Mouse (Mus musculus) liver, embryonic 14.5 days (tissue): ENCODE data around the gene Rfc5. TPM values are rescaled to one million over a fixed set of nuclear protein-coding genes. Genes with fewer than 3 reads are reported as not detected.
"Not testable (repeated sequence)": the region's sequence is repeated elsewhere in the genome, so short reads cannot be mapped to it uniquely, and the experiment has no call there.

Experiments
- ATAC-seq: fragments of 200-750 bp; cut with Nextera tagmentation; 2 replicates; pipeline ENCODE4 v1.8.0; 2017; ENCODE audit warnings: moderate number of reproducible peaks, mild to moderate bottlenecking, moderate library complexity; ENCODE audit not compliant: insufficient read depth
- DNase-seq, 3 experiments: peaks; one replicate each; pipeline ENCODE4 v3.0.0-alpha.2; 2012 to 2013; ENCODE audit warnings: low read depth in 3 of 3, low spot score in 3 of 3
- H3K27ac ChIP-seq: fragments of 300-500 bp; sonication (generic); 2 replicates; pipeline ENCODE4 v1.5.1; 2014; ENCODE audit warnings: moderate library complexity, mild to moderate bottlenecking, control low read depth, inconsistent platforms
- H3K27me3 ChIP-seq: fragments of 300-500 bp; sonication (generic); 2 replicates; pipeline ENCODE4 v1.6.1; 2014; ENCODE audit warnings: mild to moderate bottlenecking, low read length, moderate library complexity; ENCODE audit not compliant: control insufficient read depth, insufficient read depth
- H3K36me3 ChIP-seq: fragments of 300-500 bp; sonication (generic); replicated peaks from 2 replicates; pipeline ENCODE4 v1.6.1; 2014; ENCODE audit warnings: low read depth; ENCODE audit not compliant: control insufficient read depth, insufficient read depth
- H3K4me1 ChIP-seq, 2 experiments: fragments of 200-500 bp in 1 of 2; fragments of 300-500 bp in 1 of 2; sonication (generic) in 1 of 2; replicated peaks; 2 replicates each; pipeline ENCODE4 v1.6.1; 2012 to 2014; ENCODE audit warnings: antibody characterized with exemption in 1 of 2, inconsistent platforms in 1 of 2, low read length in 1 of 2; ENCODE audit not compliant: control insufficient read depth in 2 of 2, insufficient read depth in 2 of 2
- H3K4me2 ChIP-seq: fragments of 300-500 bp; sonication (generic); 2 replicates; pipeline ENCODE4 v1.6.1; 2014; ENCODE audit warnings: low read depth, mild to moderate bottlenecking, control low read depth, moderate library complexity
- H3K4me3 ChIP-seq, 2 experiments: fragments of 200-500 bp in 1 of 2; fragments of 300-500 bp in 1 of 2; sonication (generic) in 1 of 2; 2 replicates each; pipeline ENCODE4 v1.5.1; 2012 to 2014; ENCODE audit warnings: low read depth in 2 of 2, low read length in 2 of 2, mild to moderate bottlenecking in 2 of 2, control low read depth in 1 of 2, inconsistent platforms in 1 of 2, moderate library complexity in 1 of 2; ENCODE audit not compliant: insufficient read depth in 1 of 2
- H3K9ac ChIP-seq: fragments of 300-500 bp; sonication (generic); replicated peaks from 2 replicates; pipeline ENCODE4 v1.6.1; 2014; ENCODE audit warnings: mild to moderate bottlenecking, control low read depth, moderate library complexity
- H3K9me3 ChIP-seq: fragments of 300-500 bp; sonication (generic); 2 replicates; pipeline ENCODE4 v1.6.1; 2016; ENCODE audit warnings: low read length, mixed read lengths; ENCODE audit not compliant: control insufficient read depth
- CTCF ChIP-seq: IDR thresholded peaks from 2 replicates; pipeline ENCODE4 v1.5.1; 2016; ENCODE audit warnings: antibody characterized with exemption, low read depth, control low read depth
- EP300 ChIP-seq: IDR thresholded peaks from 2 replicates; pipeline ENCODE4 v1.6.1; 2016; ENCODE audit warnings: antibody characterized with exemption, low read depth
- WGBS: fragments of 180-500 bp; shearing (Covaris S2); extraction: QIAGEN DNeasy Blood & Tissue Kit; methylation state at CpG from one replicate; pipeline ENCODE4 v1.1.7; 2014; ENCODE audit not compliant: insufficient replicate concordance; 5-methylcytosine and 5-hydroxymethylcytosine counted together
- polyA plus RNA-seq, 2 experiments: library from polyadenylated mRNA; depleted of rRNA in 1 of 2; stranded (reverse) in 1 of 2; unstranded in 1 of 2; fragments of >200 nt; fragmentation: Nextera tagmentation in 1 of 2; extraction: Ambion mirVana in 1 of 2; gene quantifications; 2 replicates each; pipeline versions ENCODE4 v1.2.1 to v1.2.3; 2012 to 2014

Gene Rfc5
- polyA plus RNA-seq, 2 experiments, result 24.1 to 52.2 TPM

GRCm38 (mm10) chr5:117390895-117391294 is 2.0 kb upstream of the Rfc5 start:
- Histone ChIP-seq H3K4me3 (no peak overlapping the region), H3K36me3 (0 out of 2 replicates have a peak, but pooled peaks cover 2% of the 10 kb centered on the region), H3K4me2 (no peak overlapping the region), H3K4me1 (peaks cover 0 to 9% of the 10 kb centered on the region in 2 experiments; a peak in 3 of 4 replicates), H3K9me3 (no peaks in the 10 kb centered on the region; the same call in 1 of the 2 replicates), H3K27me3 (no peaks in the 10 kb centered on the region), H3K27ac (no peak overlapping the region), H3K9ac (no peak overlapping the region)
- ATAC-seq, result no peak
- DNase-seq, result no peak
- TF ChIP-seq CTCF (no peak), EP300 (no peak)
- WGBS, result 34% methylated on average over 1 of the region's 1 CpGs

- no peaks in the 10 kb centered on the region for H3K27me3 ChIP-seq
- H3K36me3 ChIP-seq, result peaks cover 7% of the 10 kb centered on the region
- H3K4me1 ChIP-seq, result peaks cover 0 to 9% of the 10 kb centered on the region in 2 experiments; a peak in 3 of 4 replicates
- DNase-seq, result peak; percentile 49 to 60 (median 59)
- peak overlapping the region; percentile 70 to 91 for H3K4me3 ChIP-seq
- peak overlapping the region; percentile 95 for H3K9ac ChIP-seq
- H3K27ac ChIP-seq, result peak overlapping the region; percentile 48; the same call in 1 of the 2 replicates
- no peaks in the 10 kb centered on the region; the same call in 1 of the 2 replicates for H3K9me3 ChIP-seq
- peak; percentile 80 for ATAC-seq
- TF ChIP-seq CTCF, result peak; percentile 83
- TF ChIP-seq EP300, result no peak
- 7% methylated on average over 16 of the region's 16 CpGs for WGBS
- H3K4me2 ChIP-seq, result peak overlapping the region; percentile 82
Observed at GRCm38 (mm10) chr5:117388296-117388751, 523 bp downstream of the Rfc5 start.

GRCm38 (mm10) chr5:117383198-117383597 is 5.6 kb downstream of the Rfc5 start:
- peaks cover 30% of the 10 kb centered on the region for H3K36me3 ChIP-seq
- WGBS, result 79% methylated on average over 12 of the region's 12 CpGs

GRCm38 (mm10) chr5:117381785-117382184 is 7.1 kb downstream of the Rfc5 start:
- no peak for ATAC-seq

More at GRCm38 (mm10) chr5:117383198-117383597, 5.6 kb downstream of the Rfc5 start:
- H3K4me2 ChIP-seq, result no peak overlapping the region
- H3K27me3 ChIP-seq, result no peaks in the 10 kb centered on the region
- ATAC-seq (no peak), DNase-seq (no peak)
- no peak overlapping the region for H3K4me3 ChIP-seq
- peaks cover 0 to 6% of the 10 kb centered on the region in 2 experiments; a peak in 3 of 4 replicates for H3K4me1 ChIP-seq
- H3K9me3 ChIP-seq, result no peaks in the 10 kb centered on the region
- no peak overlapping the region for H3K27ac ChIP-seq
- no peak overlapping the region for H3K9ac ChIP-seq
- TF ChIP-seq EP300 (no peak), CTCF (no peak)

GRCm38 (mm10) chr5:117380199-117380598 is 8.6 kb downstream of the Rfc5 start:
- H3K4me3 ChIP-seq, result no peak overlapping the region
- H3K9ac ChIP-seq, result no peak overlapping the region
- no peaks in the 10 kb centered on the region for H3K9me3 ChIP-seq
- 73% methylated on average over 4 of the region's 4 CpGs for WGBS
- DNase-seq (no peak), ATAC-seq (no peak)
- peaks cover 26% of the 10 kb centered on the region for H3K36me3 ChIP-seq
- no peak overlapping the region for H3K4me2 ChIP-seq
- H3K4me1 ChIP-seq, result no peaks in the 10 kb centered on the region
- no peaks in the 10 kb centered on the region for H3K27me3 ChIP-seq
- TF ChIP-seq CTCF (no peak), EP300 (no peak)
- H3K27ac ChIP-seq, result no peak overlapping the region

More at GRCm38 (mm10) chr5:117381785-117382184, 7.1 kb downstream of the Rfc5 start:
- Histone ChIP-seq H3K27ac (no peak overlapping the region), H3K4me1 (no peaks in the 10 kb centered on the region), H3K4me2 (no peak overlapping the region), H3K4me3 (no peak overlapping the region), H3K9me3 (no peaks in the 10 kb centered on the region), H3K27me3 (no peaks in the 10 kb centered on the region), H3K9ac (no peak overlapping the region), H3K36me3 (peaks cover 30% of the 10 kb centered on the region)
- no peak for TF ChIP-seq EP300
- TF ChIP-seq CTCF, result no peak; the same call in 1 of the 2 replicates
- DNase-seq, result no peak
- 74% methylated on average over 7 of the region's 7 CpGs for WGBS

GRCm38 (mm10) chr5:117377731-117378130 is 11.1 kb downstream of the Rfc5 start:
- not testable (repeated sequence) for DNase-seq, H3K9me3 ChIP-seq, H3K4me1 ChIP-seq, H3K4me3 ChIP-seq, H3K4me2 ChIP-seq, H3K27me3 ChIP-seq, H3K27ac ChIP-seq, ATAC-seq, H3K9ac ChIP-seq
- peaks cover 24% of the 10 kb centered on the region for H3K36me3 ChIP-seq
- 62% methylated on average over 14 of the region's 14 CpGs for WGBS
